Mouse (Mus musculus) right cerebral cortex, postnatal 14 days (tissue): ENCODE measurements around the gene Gucy1b1.

Experiments used
- DNase-seq: peaks from one replicate; pipeline ENCODE4 v3.0.0; 2022

The Gucy1b1 gene

GRCm38 (mm10) chr3:82030008-82030748 lies 44.3 kb downstream of the Gucy1b1 start:
- no peak for DNase-seq

- no peak for DNase-seq
Measured at GRCm38 (mm10) chr3:82029229-82029628, 45.3 kb downstream of the Gucy1b1 start.

- DNase-seq, result no peak
Measured at GRCm38 (mm10) chr3:82027286-82027685, 47.2 kb downstream of the Gucy1b1 start.

- DNase-seq, result no peak
Measured at GRCm38 (mm10) chr3:82023065-82023464, 51.4 kb downstream of the Gucy1b1 start.

- DNase-seq, result no peak
Measured at GRCm38 (mm10) chr3:82022421-82022920, 52.0 kb downstream of the Gucy1b1 start.

- no peak for DNase-seq
Measured at GRCm38 (mm10) chr3:82014148-82014703, 60.3 kb downstream of the Gucy1b1 start.

GRCm38 (mm10) chr3:82007002-82007401 lies 67.5 kb downstream of the Gucy1b1 start:
- no peak for DNase-seq

- no peak for DNase-seq
Measured at GRCm38 (mm10) chr3:81995988-81996387, 78.5 kb downstream of the Gucy1b1 start.

- DNase-seq, result no peak
Measured at GRCm38 (mm10) chr3:81995371-81995770, 79.1 kb downstream of the Gucy1b1 start.

GRCm38 (mm10) chr3:81990531-81990930 lies 84.0 kb downstream of the Gucy1b1 start:
- no peak for DNase-seq

GRCm38 (mm10) chr3:81989692-81990141 lies 84.8 kb downstream of the Gucy1b1 start:
- DNase-seq, result no peak

GRCm38 (mm10) chr3:81987628-81988027 lies 86.9 kb downstream of the Gucy1b1 start:
- DNase-seq, result no peak

GRCm38 (mm10) chr3:81986103-81986502 lies 88.4 kb downstream of the Gucy1b1 start:
- no peak for DNase-seq

- no peak for DNase-seq
Measured at GRCm38 (mm10) chr3:81985100-81985499, 89.4 kb downstream of the Gucy1b1 start.

GRCm38 (mm10) chr3:81983120-81983895 lies 91.2 kb downstream of the Gucy1b1 start:
- DNase-seq, result no peak
